Mouse (Mus musculus) kidney, embryonic 16.5 days (tissue): ENCODE results near the gene Vpreb1. TPM values are rescaled to one million over a fixed set of nuclear protein-coding genes. Genes with fewer than 3 reads are reported as not detected.

ENCODE experiments used
- polyA plus RNA-seq: library from polyadenylated mRNA; unstranded; fragments of >200 nt; fragmentation: Nextera tagmentation; extraction: Ambion mirVana; gene quantifications from 2 replicates; pipeline ENCODE4 v1.2.1, GENCODE M21; 2015

Gene Vpreb1
- polyA plus RNA-seq, 1 experiment from 2014 or later, result 2.4 TPM

Other genes starting within 250 kb of the Vpreb1 start
- not detected in 2 replicates for gene Olfr19, start 194.4 kb downstream of the Vpreb1 start, polyA plus RNA-seq
- gene Spag6l, start 41.4 kb downstream of the Vpreb1 start, polyA plus RNA-seq, result 0.95 and 1.2 TPM in 2 replicates
- gene Igll1, start 6.9 kb downstream of the Vpreb1 start, polyA plus RNA-seq, result 0.46 TPM in 1 of 2 replicates, not detected in the other
- 73.0 and 77.2 TPM in 2 replicates for gene Top3b, start 107 bp downstream of the Vpreb1 start, polyA plus RNA-seq
- 37.7 TPM in 2 replicates for gene Ppm1f, start 25.6 kb upstream of the Vpreb1 start, polyA plus RNA-seq
- 171 and 172 TPM in 2 replicates for gene Mapk1, start 112.5 kb upstream of the Vpreb1 start, polyA plus RNA-seq
- 43.2 and 44.8 TPM in 2 replicates for gene Ypel1, start 198.9 kb upstream of the Vpreb1 start, polyA plus RNA-seq
- 150 and 161 TPM in 2 replicates for gene Ppil2, start 240.4 kb upstream of the Vpreb1 start, polyA plus RNA-seq